Mouse (Mus musculus) monocyte, adult 5-6 weeks (primary cell): ENCODE measurements around the gene Hmcn1. TPM values are rescaled to one million over a fixed set of nuclear protein-coding genes. Genes with fewer than 3 reads are reported as not detected.

Experiments used
- ATAC-seq: fragments of 153-309, 156-312 bp; replicated peaks from 2 replicates; pipeline ENCODE4 v1.8.0; 2017; ENCODE audit warnings: mild to moderate bottlenecking; ENCODE audit not compliant: low TSS enrichment, insufficient number of reproducible peaks, severe bottlenecking, poor library complexity, low FRiP score
- total RNA-seq: library from RNA; stranded (forward); fragments of 200-1000, 200-491, 200-594 nt; gene quantifications from 3 replicates; pipeline ENCODE4 v1.2.3, GENCODE M21; 2017

Hmcn1 gene
- total RNA-seq: not detected in 3 replicates

DNA sequence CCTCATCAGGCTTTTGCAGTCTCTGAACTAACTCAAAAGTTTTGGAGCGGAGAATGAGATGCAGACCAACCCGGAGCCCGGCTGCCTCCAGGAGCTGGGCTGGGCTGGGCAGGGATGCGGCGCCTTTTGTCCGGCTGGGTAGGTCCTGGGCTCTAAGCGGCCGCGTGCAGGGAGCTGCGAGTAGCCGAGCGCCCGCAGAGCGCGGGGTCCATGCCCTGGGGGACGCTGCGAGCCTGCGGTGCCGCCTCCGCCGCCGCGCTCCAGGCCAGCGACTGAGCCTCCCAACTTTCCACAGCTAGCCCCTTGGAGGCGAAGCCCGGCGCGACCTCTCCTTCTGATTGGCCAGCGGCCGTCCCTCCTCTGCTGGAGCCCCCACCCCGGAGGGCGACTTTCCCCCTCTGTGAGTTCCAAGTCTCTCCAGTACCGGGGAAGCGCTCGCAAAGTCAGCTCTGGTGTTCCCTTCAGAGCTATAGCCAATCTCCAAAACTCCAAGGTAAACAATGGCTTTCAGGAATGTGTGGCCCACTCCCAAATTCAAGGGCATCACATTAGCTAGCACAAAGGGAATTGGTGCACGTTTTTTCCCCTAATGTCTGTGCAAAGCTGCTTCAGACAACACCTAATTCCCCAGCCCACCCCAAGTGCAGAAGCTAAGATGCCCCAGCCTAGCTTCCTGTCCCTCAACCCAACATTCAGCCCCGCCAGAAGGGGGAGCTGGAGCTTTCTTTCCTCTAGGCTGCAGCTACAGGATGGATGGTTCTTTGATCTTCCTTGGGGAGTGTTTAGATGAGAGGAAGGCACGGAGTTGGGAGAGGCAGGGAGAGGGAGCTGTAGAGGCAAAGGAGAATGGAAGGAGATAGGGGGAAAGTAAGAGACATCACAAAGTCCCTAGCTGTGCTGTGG lies at the start of gene Hmcn1:
TSS of gene Hmcn1 (minus strand) at position 274 of the 903 bp plus-strand sequence.
- no peak for ATAC-seq

DNA sequence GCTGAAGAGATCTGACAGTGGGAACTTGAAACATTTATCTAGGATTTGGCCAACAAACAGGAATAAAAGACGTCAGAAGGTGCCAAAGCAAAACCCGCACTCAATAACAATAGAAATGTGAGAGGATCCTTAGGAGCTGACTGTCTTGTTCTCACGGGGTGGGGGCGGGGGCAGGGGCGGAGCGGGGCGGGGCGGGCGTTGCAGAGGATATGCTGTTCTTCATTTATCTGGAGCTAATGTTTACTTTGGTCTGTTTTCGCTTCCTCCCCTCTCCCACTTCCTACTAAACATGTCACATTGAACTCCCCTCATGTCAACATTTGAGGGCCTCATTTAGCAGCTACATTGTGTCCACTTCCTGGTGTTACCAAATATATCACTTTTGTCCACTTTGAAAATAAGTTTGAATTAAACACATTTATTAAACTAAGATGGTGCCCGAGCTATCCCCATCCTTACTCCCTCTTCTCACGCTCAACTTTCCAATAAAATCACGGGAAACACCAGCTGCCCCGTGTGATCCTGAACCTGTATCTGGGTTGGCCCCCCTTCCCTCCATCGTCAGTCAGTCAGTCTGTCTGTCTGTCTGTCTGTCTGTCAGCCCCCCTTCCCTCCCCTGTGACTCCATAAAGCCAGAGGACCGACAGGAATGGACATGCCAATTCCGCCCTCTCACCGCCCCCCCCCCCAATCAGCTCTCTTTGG lies 47.9 kb upstream of the Hmcn1 start:
- ATAC-seq: peak; percentile 91

DNA sequence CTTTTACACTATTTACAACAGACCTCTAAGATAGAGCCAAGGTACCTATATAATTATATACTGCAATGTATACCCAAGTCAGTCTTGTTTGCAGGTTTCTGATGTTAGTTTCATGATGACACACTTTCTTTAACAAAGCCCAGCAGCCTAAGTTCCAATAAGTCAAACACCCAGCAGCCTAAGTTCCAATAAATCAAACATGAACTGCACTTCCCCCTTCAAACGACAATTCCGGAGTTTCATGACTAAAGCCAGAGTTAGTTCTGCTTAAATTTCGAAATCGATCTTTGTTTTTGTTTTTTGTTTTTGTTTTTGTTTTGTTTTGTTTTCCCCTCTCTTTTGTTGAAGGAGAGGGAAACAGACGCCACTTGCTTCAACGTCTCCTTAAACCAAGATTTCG lies 47.1 kb upstream of the Hmcn1 start:
- ATAC-seq: no peak

DNA sequence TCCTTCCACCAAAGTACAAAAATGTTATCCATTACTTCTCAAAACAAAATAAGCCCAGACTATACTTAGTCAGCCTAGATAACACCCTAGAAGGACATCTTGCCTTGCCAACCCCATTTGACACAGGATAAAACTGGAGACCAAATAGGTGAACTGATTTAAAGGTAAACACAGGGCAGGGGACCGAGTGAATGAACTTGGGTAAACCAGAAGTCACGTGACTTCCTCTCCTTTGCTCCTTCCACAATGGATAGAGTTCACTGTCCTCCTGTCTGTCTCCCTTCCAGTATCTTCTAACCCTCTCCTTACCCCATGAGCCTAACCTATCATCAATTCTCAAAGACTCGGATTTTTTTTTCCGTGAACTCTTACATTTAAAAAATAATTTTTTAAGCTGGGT lies 46.0 kb upstream of the Hmcn1 start:
- no peak for ATAC-seq

DNA sequence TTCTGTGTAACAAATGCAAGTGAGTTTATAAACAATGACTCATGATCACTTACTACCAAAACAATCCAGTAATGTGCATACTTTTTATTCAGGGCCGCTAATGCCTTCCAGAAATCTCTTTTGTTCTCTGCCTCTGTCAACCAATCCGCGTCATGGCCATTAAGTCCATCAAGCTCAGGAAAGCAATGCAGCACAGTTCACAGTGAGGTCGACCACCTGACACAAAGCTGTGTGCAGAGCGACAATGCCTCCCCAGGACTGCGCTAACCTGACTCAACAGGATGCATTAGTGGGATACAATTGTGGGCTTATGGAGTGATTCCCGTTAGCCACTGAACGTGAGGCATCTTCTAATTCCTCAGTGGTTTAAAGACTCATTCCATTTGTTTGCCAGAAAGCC lies 45.3 kb upstream of the Hmcn1 start:
- no peak for ATAC-seq

DNA sequence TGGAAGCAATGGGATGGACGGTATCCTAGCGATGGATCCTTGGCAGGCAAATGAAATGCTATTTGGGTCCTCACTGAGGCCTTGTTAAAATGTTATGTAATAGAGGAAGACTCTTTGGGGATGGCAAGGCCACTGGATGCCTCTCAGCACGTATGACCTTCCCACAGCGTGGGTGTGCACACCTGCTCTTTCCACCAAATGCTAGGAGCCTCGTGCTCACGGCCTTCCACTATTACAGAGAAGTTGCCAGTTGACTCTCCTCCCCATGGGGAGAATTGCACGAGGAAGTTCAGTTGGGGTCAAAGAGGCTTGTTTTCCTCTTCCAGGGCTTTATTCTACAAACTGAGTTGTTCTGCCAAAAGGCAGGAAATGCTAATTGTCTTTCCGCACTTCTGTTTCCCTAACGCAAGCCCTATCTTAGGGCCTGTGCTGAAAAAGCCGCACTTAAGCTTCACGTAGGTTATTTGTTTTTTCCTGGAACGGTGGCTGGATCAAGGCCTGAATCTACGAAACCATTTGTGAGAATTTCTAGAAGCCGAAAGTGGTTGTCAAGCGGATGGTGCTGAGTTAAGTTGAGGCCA lies 43.3 kb upstream of the Hmcn1 start:
- ATAC-seq: no peak

DNA sequence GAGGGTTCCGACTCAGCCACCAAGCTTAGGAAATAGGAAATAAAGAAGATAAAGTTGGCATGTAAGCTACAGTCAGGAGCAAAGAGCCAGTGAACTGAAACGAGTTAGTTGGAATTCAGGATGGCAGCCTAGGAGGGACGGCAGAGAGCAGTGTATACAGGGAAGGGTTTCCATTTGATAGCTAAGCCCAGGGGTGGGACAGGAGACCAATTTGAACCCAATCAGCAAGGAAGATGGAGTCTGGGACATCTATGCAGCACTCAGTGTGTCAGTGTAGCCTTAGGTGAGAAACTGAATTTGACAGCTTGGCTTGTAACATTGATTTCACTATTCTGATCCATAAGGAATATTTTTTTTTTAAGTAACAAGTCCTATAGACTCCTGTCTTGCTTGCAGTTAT lies 42.5 kb upstream of the Hmcn1 start:
- no peak for ATAC-seq

DNA sequence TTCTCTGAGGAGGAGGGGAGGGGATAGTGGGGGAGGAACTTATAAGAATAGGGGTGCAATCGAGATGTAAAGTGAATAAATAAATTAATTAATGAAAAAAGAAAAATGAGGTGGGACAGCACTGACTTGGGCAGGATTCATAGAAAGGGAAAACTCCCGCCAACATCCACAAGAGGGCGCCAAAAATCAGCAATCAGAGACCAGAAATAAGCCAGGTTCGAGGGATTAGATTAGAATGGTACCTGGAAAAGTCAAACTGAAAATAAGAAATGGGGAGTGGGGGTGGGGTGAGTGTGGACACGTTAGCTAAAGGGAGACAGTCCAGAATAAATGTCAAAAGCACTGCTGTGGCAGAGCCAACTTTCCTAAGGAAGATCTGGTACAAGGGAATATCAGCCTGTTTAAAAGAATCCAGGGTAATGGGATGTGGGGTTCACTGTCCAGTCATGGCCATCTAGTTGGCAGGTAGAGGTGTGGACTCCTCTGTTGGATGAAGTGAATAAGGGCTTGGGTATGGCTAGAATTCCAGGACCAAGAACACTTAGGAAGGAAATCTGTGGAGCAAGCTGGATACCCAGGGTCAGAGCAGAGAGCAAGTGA lies 41.9 kb upstream of the Hmcn1 start:
- ATAC-seq: 0 out of 2 replicates have a peak, but pooled peaks have one; percentile 77

DNA sequence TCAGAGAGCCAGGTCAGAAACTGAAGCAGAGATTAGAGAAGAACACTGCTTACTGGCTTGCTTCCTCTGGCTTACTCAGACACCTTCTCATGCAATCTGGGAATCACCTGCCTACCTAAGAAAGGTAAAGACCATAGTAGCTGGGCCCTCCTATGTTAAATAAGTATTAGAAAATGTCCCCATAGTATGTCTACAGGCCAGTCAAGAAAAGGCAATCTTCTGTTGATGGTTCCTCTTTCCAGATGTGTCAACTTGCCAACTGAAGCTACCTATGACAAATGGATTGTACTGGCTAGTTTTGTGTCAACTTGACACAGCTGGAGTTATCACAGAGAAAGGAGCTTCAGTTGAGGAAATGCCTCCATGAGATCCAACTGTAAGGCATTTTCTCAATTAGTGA lies 40.1 kb upstream of the Hmcn1 start:
- ATAC-seq: no peak

DNA sequence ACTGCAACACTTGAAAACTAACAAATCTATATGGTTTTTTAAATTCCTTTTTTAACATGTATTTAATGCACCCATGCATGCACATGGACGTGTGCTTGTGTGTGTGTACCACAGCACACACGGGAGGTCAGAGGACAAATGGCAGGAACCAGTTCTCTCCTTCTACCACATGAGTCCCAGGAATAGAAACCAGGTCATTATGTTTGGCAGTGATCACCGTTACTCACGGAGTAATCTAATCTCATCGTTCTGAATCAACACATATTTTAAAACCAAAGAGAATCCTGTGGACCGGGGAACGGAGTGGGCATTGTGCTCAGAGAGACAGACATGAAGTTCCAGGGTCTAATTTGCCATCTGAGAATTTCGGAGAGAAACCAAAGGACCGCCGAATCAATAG lies 38.3 kb upstream of the Hmcn1 start:
- ATAC-seq: no peak

DNA sequence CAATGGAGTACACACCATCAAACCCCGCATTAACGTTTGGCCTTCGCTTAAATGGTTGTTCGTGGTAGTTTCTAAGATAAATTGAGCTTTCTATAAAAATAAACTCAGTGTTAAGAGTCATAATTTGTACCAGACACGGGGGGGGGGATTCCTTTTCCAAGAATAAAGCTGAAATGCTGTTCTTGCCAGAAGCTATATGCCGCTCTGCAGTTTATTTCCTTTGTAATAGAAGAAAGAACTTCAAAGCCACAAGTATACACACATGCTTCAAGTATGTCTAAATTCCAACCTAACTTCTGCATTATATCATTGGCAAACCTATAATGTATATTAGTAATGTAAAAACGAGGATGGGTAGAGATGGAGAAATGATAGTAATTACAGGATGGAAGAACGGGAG lies 37.9 kb upstream of the Hmcn1 start:
- ATAC-seq: no peak

DNA sequence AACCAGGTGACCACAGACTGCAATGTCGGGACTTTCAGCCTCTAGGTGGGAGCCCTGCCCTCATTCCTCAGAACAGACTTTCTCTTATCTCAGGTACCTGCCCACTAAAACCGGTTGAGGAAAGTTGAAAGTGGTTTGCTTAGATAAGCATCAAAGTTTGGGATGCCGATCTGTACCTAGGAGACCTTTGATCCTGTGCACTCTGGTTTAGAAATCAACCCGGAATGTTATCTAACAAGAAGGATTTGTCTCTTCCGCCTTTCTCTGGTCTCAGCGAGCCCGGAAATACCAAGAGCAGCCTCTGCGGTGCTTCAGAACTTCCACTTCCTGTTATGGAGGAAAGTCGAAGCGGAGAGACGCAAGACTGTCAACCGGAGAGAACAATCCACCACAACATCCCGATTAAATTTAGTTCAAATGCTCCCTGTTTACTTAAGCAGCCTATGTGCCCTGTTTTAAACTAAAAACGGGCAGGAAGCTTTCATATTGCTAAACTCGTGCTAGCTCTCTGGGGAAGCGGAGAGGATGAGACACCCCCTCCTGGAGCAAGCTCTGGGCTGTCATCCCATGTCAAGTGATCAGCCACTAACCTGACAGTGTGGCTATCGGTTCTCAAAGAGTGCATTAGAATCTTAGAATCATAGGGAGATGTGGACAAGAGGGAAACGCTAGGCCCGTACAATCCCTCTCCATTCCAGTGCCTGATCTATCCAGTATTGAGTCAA lies 32.0 kb upstream of the Hmcn1 start:
- peak; percentile 70 for ATAC-seq

DNA sequence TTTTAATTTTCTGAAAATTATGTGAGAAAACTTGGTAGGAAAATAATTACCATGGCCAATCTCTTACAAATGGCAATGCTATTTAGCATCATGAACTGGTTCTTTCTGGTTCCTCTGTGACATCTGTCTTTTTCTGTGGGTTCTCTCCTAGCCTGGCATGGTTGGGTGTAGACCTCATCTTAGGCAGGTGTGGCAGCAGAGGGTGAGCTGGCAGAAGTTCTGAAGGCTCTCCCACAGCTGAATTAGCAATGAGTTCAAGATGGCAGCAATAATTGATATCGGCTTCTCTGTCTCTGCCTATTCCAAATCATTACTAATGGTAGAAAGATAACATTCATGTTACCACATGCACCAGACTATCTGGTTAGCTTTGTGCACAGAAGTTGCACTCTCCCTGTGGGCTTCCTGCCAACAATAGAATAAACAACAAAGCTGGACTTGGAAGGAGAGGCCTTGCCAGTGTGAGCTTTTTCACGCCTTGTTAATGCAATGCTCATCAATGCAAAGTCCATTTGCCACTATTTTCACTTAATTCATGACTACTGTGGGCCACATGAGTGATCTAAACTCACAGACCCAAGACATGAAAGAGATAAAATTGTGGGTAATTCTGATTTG lies 26.1 kb upstream of the Hmcn1 start:
- ATAC-seq: no peak

DNA sequence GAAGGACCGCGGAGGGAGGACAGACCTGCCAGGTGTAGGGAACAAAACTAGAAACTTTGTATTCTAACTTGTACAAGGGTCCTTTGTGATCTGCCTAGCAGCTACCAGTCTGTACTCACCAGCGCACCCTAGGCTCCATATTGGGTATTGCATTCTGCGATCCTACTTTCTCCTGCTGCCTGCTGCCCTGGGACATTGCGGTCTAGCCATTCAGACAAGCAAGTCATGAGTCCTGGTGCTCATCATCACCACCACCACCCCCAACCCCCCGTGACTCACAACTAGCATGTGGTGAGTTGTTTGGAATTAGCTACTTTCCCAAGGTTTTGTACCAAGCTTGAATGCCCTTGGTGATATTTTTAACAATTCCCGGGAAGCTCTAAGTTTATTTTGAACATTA lies 17.8 kb upstream of the Hmcn1 start:
- ATAC-seq: 0 out of 2 replicates have a peak, but pooled peaks have one; percentile 73

DNA sequence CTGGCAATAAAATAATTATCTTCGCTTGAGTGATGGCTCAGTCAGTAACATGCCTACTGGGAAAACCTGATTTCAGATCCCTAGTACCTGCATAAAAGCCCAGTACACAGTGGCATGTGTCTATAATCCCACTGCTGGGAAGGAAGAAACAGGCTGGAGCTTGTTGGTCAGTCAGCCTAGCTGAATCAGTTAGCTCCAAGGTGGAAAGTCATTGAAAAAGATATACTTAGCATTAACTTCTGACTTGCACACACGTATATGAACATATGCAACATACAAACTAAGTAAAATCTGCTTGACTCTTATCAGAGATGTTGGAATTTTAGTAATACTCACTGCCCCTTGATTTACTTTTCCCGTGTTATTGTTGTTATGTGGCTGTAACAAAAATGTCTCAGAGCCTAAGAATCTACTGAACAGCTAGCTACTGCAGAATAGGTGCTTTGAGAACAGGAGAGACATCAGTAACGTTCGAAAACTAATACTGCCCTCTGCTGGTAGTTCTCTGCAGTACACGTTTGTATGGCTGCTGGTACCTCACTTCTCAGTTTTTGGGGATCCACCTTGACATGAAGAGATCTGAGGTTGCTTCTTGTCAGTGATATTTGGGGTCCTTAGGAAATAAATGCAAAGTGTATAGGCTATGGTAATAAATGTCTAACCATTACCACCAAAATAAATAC lies 16.0 kb upstream of the Hmcn1 start:
- peak; percentile 71 for ATAC-seq

DNA sequence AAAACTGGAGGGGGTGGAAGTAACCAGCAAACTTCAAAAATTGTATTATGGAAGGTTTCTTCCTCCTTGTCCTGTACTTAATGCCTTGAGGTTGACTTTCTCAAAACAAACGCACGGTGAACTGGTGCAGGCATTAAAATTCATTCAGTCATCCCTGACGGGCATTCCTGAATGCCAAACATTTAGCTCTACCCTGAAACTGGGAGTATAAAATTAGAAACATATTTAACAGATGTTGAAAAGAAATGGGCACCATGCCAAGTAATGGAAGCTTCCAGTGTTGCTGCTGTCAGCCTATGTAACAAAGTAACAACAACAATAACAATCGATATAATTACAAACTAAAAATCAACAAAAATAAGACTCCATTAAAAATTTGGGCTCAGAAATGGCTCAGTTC lies 14.5 kb upstream of the Hmcn1 start:
- ATAC-seq: no peak

DNA sequence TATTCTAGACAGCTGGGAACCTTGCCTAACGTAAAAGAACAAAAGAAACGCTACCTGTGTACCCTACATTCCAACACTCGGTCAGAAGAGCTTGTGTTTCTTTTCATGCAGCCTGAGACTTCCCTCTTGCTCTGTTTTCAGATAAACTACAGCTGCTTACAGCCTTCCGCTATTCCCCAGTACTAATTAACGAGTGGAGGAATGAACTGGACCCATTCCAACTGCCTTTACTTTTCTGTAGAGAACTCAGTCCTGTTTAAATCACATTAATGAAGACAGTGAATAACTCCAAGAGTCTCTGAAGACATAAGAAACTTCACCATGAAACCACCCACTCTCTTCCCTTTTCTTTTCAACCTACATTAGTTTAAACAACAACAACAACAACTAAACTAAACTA lies 10.8 kb upstream of the Hmcn1 start:
- ATAC-seq: no peak
